Mouse (Mus musculus) CD8-positive naive resting alpha-beta T cell, adult 2 months (primary cell): Measurements from ENCODE around the gene C130074G19Rik.

Experiments
- DNase-seq, 2 experiments: peaks; one replicate each; pipeline ENCODE4 v3.0.0; 2022; ENCODE audit warnings: low read depth in 2 of 2, low spot score in 2 of 2

Gene C130074G19Rik

DNA sequence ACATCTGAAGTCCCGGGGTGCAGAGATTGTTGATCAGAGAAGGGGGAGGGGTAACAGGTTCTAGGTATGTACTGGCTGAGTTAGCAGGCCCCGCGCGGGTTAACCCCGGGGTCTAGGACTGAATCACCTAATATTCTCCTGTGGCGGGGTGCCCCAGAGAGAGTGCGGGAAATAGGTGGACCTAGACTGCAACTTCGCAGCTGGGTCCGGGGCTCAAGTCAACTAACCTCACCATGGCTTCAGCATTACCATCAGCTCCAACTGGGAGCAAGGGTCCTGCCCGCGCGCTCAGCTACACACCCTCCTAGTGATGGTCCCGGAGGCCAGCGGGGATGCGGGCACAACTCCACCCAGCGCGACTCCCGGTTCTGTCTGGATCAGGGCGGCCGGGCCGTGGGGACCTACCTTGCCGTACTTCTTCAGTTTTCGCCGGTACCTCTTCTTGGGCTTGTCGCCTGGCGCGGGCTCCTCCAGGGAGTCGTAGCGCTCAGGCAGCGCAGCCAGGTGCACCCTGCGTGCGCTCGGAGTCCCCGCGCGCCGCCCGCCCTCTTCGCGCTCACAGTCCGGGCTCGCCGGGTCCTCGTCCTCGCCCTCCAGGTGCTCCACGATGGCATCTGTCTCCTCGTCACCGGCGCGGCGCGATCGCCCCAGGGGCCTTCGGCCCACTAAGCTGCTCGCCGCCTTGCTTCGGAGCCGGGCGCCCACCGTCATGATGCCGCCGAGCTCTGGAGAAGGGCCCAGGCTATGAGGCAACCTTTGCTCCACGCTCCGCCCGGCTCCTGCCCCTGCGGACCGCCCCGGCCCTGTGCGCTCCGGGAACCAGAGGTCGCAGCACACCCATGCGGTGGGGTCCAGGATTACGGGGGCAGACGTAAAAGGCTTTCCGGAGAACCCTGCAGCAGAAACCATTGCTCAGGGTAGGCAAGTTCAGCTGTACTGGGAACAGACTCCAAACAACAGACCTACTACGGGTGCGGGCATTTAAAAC, at the start of gene C130074G19Rik:
TSS of gene C130074G19Rik (minus strand) at position 938 of the 988 bp plus-strand sequence.
- DNase-seq, result no peak

DNA sequence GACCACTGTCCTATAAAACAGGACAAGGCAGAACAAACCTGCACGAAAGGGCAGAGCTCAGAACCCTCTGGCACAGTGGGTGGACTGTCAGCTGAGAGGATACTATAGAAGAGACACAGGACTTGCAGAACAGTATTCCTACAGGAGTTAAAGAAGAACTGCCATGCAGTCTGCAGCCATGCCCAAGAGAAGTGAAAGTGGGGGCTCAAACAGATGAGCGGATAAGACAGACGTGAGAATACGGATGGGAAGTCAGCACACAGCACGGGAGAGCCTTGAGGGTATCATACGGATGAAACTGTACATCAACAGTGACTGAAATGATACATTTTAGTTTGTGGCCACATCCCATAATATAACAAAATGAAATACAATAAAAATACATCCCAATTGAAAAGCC, 48.1 kb upstream of the C130074G19Rik start:
- DNase-seq, result no peak

DNA sequence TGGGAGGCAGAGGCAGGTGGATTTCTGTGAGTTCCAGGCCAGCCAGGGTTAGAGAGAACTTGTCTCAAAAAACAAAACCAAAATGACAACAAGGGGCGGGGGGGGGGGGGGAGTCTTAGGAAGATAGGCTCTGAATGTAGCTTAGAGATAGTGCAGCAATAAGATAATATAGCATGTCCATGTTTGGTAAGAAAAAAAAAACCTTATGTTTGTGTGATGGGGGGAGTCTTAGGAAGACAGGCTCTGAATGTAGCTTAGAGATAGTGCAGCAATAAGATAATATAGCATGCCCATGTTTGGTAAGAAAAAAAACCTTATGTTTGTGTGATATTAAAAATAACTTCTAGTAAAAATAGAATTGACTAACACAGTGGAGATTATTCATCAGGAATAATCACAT, 45.4 kb upstream of the C130074G19Rik start:
- DNase-seq, result no peak

DNA sequence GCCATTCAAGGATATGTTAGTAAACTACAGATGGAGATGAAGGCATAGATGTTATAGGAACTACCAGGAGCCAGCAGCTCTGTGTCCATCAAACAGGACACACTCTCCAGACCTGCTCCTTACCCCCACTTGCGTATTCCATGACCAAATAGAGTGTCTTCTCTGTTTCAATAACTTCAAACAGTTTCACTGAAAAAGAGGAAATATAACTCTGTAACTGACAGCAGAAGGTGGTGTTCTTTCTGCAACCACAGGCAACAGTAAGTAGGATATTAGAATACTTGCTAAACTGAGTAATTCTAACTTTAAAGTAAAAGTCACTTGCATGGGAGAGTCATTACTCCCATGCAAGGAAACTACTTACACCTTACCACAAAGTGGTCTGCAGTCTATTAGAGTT, 44.9 kb upstream of the C130074G19Rik start:
- DNase-seq, result no peak

DNA sequence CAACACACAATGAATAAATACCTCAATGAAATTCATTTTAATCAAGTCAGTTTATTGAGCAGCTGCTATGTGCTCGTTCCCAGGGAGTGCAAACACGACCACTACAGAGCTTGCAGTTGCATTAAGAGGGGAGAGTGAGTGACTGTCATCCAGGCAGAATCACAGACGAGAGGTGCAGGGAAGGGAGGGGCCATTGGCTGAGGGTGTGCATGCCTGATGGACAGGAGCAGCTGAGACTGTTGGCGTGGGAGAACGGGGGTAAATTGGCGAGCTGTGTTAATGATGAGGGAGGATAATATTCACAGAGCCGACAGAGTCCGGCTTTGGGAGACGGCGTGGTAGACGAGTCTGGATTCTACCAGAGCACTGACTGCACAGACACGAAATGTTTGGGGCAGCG, 39.8 kb upstream of the C130074G19Rik start:
- DNase-seq, result no peak

DNA sequence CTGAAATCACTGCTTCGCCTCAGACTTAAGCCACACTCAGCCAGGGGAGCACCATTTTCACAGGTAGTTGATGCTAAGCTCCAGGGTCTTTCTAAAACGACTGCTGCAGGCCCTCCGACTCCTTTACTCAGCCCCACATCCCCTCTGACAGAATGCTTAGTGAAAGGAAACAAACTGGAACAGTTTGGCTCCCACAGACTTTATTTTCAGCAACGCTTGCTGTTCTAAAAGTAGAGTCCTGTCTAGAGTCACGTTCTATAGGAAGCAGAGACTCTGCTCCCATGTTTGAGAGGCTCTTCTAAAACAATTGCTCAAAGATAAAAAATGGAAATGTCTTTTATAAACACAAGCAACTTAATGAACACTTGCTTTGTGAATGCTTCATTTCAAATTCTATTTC, 37.0 kb upstream of the C130074G19Rik start:
- DNase-seq, result no peak

DNA sequence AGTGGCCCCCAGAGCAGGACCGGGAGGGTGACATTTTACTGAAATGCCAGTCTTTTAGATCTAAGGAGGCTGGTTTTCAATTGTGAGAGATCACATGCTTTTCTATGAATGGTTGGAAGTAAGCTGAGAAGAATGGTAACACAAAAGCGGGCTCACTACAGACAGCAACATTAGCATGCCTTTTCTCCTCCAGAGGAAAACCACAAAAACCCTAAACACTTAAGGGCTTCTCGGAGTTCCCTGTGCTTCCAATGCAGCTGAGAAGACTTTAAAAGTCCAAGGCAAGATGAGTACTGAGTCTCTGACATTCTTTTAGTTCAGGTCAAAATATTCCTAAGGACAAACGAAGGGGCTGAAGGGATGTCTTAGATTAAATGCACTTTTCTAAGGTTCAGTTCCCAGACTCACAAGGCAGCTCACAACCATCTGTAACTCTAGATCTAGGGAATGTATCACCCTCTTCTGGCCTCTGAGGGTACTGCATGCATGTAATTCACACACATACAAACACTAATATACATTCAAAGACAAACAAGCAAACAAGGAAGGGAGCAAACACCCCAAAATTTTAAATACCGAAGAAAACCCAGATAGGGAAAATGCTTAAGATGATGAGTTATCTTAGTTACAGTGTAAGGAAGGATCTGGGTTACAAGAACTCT, 35.3 kb upstream of the C130074G19Rik start:
- DNase-seq, result no peak

DNA sequence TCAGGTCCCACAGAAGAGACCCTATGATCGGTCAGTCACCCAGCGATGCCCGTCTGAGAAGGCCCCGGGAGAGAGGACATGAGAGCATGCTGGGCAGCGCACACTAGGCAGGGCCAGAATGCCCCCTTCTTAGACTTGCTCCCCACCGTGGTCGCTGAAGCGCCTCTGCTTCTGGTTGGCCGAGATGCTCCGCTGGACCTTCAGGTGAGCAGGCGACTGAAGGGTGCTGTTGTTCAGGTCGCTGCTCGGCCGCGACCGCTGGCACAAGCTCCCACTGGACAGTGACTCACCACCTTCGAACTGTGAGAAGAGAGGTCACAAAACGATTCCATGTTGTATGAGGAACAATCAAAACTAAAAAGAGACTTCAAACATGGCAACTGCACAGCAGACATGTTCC, 29.3 kb upstream of the C130074G19Rik start:
- no peak for DNase-seq

DNA sequence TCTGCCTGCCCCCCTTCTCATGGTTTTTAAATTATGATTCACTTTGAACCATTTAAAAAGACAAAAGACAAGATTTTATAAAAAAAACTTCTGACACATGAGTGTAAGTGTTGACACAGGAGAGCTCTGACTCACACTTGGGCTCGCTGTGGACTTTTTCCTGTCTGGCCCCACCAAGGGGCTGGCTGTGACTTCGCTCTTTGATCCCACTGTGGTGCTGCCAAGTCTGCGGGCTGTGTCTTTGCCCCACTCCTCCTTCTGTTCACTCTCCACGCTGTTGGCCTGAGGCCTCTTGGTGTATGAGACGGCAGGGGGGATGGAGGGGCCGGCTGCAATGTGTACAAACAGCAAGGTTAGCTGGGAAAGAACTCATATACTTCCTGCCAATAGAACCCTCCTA, 28.8 kb upstream of the C130074G19Rik start:
- DNase-seq, result no peak

DNA sequence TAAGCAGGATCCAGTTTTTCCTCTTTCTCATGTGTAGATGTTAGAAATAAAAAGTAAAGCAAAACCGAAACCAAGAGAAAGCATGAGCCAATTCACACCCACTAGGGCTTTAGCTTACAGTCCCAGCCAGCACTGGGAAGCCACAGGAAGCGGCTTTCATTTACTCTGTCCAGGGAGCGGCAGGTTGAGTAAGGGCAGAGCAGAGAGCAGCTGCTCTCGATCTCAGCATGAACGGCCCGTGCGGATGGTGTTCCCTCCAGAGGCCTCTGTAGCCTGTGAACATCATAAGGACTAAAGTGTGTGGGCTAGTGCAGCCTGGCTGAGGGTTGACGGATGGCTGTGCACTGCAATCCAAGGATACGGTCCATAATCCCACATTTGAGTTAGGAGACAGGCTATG, 25.5 kb upstream of the C130074G19Rik start:
- DNase-seq, result no peak

DNA sequence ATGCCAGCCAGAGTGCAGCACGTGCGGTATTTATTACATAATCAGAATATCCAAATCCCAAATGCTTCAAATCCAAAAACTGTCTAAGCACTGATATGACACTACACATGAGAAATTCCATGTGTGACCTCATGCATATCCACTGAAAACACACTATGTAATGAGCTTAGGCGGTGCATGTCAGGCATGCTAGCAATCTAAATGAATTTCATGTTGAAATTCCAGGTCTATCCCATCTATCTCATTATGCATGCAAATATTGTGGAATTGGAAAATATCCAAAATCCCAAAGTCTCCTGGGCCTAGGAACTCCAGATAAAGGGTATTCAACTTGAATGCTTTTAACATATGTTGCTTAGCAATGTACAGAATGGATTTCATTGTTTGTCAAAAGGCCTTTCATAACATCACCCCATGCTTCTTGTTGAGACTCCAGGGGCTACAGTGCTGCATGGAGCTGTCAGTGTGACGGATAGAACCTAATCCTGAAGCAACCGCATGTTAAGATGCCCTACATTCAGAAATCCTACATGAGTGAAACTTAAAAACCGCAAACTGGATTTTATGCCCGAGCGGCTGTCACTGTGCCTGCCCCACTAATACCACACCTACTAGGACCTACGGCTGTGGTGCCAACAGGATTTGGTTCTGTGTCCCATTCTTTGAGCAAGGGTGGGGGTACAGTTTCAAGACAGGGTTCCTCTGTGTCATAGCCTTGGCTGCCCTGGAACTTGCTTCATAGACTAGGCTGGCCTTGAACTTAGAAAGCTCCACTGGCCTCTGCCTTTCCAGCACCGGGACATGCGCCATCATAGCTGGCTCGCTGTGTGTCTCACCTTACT, 23.1 kb upstream of the C130074G19Rik start:
- no peak for DNase-seq

DNA sequence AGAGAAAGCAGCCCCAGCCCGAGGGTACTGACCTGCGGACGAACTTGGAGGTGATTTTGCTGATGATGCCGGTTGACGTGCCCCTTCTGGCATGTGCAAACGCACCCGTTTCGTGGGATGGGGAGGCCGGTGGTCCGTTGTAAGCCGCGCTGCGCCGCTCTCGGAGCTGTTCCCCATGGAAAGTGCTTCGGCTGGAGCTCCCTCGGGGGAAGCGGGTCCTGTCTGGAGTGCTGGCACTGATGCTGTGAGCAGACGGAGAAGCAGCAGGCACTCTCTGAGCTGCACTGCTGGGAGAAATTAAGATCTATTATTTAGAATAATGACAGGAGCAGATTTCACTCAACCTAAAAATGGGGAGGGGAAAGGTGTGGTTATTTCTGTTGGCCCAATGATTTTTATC, 22.4 kb upstream of the C130074G19Rik start:
- no peak for DNase-seq

DNA sequence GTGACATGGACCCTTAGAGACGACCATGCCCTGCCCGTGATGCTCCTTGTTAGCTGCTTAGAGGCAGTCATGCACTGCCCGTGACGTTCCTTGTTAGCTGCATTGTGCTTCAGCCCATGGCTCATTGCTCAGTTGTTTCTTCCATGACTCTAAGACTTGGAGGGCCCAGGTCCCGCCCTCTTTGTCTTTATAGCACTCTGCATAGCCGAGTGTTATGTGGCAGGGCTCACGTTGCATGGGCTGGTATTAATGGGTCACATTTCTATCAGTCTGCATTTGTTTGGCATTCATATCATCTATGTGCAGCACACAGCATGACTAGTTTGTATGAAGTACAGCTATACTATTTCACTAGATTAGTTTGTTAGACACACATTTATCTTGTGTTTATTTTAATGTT, 20.7 kb upstream of the C130074G19Rik start:
- no peak for DNase-seq

DNA sequence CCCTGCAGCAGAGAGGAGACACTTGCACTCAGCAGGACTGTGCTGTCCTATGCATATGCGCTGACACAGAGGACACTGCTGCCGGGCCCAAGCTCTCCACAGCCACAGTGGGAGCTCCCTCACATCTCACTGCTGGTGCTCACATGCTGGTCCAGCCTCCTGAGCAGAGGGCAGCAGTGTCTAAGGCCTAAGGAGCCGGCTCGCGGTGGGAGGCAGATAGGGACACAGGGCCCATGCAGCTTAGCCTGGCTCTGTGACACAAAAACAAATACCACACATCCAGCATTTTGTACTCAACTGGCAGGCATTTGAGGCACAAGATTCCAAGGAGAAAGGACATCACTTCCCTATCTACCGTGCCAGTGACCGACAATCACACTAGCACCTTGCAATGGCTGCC, 19.9 kb upstream of the C130074G19Rik start:
- no peak for DNase-seq

DNA sequence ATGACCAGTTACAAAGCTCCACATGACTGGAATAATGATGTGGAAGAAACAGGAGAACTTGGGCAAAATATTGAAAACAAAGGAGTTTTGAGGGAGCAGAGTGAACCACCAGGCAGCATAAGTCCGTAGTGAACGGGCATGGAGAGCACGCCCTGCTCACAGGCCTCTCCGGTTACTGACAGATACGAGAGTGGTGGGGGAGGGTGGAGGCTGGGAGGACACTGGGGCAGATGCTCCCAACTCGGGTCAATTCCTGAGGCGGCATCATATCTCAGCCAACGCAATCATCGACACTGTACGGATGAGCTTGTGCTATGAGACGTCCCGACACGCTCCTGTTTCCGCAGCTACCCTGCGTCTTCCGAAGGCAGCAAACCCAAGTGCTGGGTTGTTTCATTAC, 14.3 kb upstream of the C130074G19Rik start:
- no peak for DNase-seq

DNA sequence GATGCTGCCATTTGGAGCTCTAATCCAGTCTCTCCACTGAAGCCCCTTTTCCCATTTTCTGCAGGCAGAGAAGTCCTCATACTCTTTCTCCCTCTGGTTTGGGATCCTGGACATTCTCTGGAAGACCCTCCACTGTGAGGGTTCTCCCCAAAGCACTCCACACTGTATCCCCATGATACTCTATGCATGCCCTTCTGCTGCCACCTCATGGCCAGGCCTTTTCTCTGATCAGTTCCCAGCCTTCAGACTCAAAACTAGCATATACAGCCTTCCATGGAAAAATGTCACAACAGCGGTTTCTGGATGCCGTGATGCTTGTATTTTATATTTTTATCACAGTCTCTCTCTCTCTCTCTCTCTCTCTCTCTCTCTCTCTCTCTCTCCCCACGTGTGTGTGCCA, 9.0 kb upstream of the C130074G19Rik start:
- no peak for DNase-seq

DNA sequence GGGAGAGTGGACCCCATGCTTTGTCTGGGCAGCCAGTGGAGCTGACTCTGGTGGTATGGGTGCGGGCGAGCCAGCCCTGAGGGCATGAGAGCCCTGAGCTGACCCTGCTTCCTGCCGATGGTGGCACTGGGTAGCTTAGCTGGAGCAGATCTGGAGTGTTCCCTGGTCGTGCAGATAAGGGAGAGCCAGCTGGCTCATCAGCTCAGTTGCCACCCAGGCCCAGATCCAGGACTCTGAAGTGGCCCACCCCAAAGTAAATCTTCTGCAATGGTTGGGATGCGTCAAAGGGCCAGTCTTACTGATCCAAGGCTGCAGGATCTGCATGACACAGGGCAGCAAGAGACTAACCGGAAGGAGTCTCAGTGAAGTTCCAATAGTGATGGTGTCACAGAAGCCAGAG, 6.4 kb upstream of the C130074G19Rik start:
- no peak for DNase-seq

DNA sequence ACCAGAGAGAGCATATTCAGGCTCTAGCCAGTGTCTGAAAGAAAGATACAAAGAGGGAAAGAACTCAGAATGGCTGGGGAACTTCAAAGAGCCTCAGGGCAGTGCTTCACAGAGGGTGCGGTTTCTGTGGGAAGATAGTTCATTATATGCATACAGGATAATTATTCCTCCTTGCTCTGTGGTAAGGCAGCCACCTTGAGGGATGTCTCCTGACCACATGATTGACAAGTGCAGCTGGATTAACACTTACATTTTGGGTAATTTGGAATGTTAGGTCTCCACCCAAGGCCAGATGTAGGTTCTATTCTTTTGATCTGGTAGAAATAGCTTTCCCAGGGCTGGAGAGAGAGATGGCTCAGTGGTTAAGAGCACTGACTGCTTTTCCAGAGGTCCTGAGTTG, 3.1 kb upstream of the C130074G19Rik start:
- DNase-seq, result no peak

DNA sequence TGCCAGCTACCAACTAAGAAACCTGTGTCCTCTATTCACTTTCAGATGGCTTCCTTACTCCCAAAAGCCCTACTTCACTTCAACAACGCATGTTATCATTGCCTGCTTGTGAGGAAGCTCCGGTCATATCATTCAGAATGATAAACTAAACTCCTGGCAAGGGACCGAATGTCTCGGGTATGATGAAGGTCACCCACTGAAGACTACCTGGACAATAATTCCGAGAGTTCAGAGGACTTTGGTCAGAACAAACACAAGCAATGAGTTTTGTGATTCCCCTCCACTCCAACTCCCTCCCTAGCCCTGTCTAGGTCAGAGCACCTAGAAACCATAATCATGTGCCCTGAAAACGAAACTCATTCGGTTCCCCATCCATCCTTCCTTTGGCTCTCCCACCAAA, 1.2 kb downstream of the C130074G19Rik start:
- DNase-seq, result no peak

DNA sequence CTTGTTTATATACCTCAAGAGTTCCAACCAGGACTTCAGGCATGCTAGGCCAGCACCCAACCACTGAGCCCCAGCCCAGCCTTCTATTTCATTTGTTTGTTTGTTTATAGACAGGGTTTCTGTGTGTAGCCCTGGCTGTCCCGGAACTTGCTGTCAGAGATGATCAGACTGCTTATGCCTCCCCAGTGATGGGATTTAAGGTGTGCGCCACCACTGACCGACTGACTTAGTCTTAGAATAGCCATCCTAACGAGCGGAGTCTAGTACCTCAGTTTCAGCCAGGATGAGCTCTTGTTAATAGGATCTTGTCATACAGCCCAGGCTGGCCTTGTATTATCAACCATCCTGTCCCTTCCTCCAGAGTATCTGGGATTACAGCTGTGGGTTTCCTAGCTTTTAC, 1.8 kb downstream of the C130074G19Rik start:
- no peak for DNase-seq

DNA sequence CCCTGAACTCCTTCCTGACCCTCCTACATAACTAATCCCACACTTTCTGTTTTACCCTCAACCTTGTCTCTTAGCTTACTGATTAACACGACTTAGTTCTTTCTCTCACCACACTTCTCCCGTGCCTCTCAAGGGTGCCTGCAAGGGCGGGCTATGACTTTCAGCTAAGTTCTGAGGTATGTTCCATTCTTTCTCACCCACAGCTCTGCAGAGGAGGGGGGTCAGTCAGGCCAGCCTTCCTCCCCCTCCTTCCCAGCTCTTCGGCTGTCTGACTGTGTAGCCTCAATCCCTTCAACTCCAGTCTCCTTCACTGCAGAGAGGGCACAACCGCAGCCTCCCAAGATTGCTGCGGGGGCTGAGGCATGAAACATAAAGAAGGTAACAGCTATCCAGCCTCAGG, 4.2 kb downstream of the C130074G19Rik start:
- no peak for DNase-seq

DNA sequence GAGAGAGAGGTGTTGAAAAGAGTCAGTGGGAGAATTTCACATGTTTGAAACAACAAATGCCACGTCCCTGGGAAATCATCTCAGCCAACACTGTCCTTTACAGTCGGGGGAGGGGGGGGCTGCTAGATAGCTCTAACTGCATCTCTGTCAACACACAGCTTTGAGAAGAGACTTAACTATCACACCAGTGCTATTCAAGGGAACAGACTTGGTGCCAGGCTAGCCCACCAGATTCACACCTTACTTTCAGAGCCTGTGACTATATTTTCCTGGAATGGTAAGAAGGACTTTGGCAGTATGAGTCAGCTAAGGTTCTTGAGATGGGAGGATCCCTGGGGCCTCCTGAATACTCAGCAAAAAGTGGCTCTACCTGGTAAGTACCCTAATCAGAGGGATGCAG, 5.7 kb downstream of the C130074G19Rik start:
- DNase-seq, result no peak
